Mouse (Mus musculus) cerebellum, adult 2 months (tissue): ENCODE measurements around the gene Osbp2.

ENCODE experiments used
- CTCF ChIP-seq: fragments of 200-500 bp; IDR thresholded peaks from 2 replicates; pipeline ENCODE4 v1.5.1; 2011; ENCODE audit warnings: low read depth, mild to moderate bottlenecking, control low read depth, low read length, moderate library complexity, borderline replicate concordance; ENCODE audit not compliant: insufficient read depth
- POLR2A ChIP-seq: fragments of 200-500 bp; IDR thresholded peaks from 2 replicates; pipeline ENCODE4 v1.6.1; 2011; ENCODE audit warnings: low read length, control low read depth, borderline replicate concordance; ENCODE audit not compliant: insufficient read depth

GRCm38 (mm10) chr11:3912100-3912874 lies 48.6 kb upstream of the Osbp2 start:
- TF ChIP-seq CTCF (no peak), POLR2A (no peak)
